Mouse (Mus musculus): ENCODE data around the gene Creg1. TPM values are rescaled to one million over a fixed set of nuclear protein-coding genes. Genes with fewer than 3 reads are reported as not detected.
A peak's percentile ranks its signal among the peaks of the same experiment; 100 is the strongest.

Creg1 gene
- polyA plus RNA-seq, 1 experiment from 2014 or later: 32.7 TPM

- Histone ChIP-seq H3K36me3 (no peaks in the 10 kb centered on the region), H3K4me2 (no peak overlapping the region), H3K27me3 (no peaks in the 10 kb centered on the region), H3K27ac (replicated peaks) (no peak overlapping the region), H3K4me1 (replicated peaks) (no peaks in the 10 kb centered on the region), H3K9ac (no peak overlapping the region), H3K9me3 (no peaks in the 10 kb centered on the region), H3K4me3 (no peak overlapping the region)
- ATAC-seq (ENCODE audit: low FRiP score, low read depth): no peak
- WGBS: 54% methylated on average over 1 of the region's 1 CpGs
These were observed 33.4 kb upstream of the Creg1 start for GRCm38 (mm10) chr1:165730129-165730528.

- no peaks in the 10 kb centered on the region for H3K36me3 ChIP-seq
- peaks cover 2% of the 10 kb centered on the region; the same call in 1 of the 2 replicates for H3K27me3 ChIP-seq
- ATAC-seq (ENCODE audit: low FRiP score, low read depth): no peak
These were observed 32.0 kb upstream of the Creg1 start for GRCm38 (mm10) chr1:165731553-165731952.

GRCm38 (mm10) chr1:165734840-165735239, 28.7 kb upstream of the Creg1 start:
- H3K4me2 ChIP-seq: no peak overlapping the region
- peaks cover 2% of the 10 kb centered on the region; the same call in 1 of the 2 replicates for H3K27me3 ChIP-seq
- no peak for ATAC-seq (ENCODE audit: low FRiP score, low read depth)
- no peak overlapping the region for H3K27ac ChIP-seq (replicated peaks)
- no peak overlapping the region for H3K4me3 ChIP-seq
- no peaks in the 10 kb centered on the region for H3K9me3 ChIP-seq
- no peak overlapping the region for H3K9ac ChIP-seq
- WGBS: 92% methylated on average over 2 of the region's 2 CpGs
- peaks cover 3% of the 10 kb centered on the region; the same call in 1 of the 2 replicates for H3K4me1 ChIP-seq (replicated peaks)
- H3K36me3 ChIP-seq: no peaks in the 10 kb centered on the region

More at GRCm38 (mm10) chr1:165731553-165731952, 32.0 kb upstream of the Creg1 start:
- peaks cover 3% of the 10 kb centered on the region; the same call in 1 of the 2 replicates for H3K4me1 ChIP-seq (replicated peaks)
- H3K9me3 ChIP-seq: no peaks in the 10 kb centered on the region
- 76% methylated on average over 6 of the region's 6 CpGs for WGBS
- H3K27ac ChIP-seq (replicated peaks): no peak overlapping the region
- H3K4me2 ChIP-seq: no peak overlapping the region
- H3K4me3 ChIP-seq: no peak overlapping the region
- H3K9ac ChIP-seq: no peak overlapping the region

- Histone ChIP-seq H3K36me3 (no peaks in the 10 kb centered on the region), H3K9me3 (no peaks in the 10 kb centered on the region), H3K9ac (no peak overlapping the region), H3K4me2 (peak overlapping the region; percentile 27; the same call in 1 of the 2 replicates), H3K4me3 (no peak overlapping the region), H3K27me3 (peaks cover 2% of the 10 kb centered on the region; the same call in 1 of the 2 replicates), H3K27ac (replicated peaks) (no peak overlapping the region), H3K4me1 (replicated peaks) (peaks cover 3% of the 10 kb centered on the region; the same call in 1 of the 2 replicates)
- ATAC-seq (ENCODE audit: low FRiP score, low read depth): peak; percentile 82
- 35% methylated on average over 20 of the region's 20 CpGs for WGBS
These were observed 27.4 kb upstream of the Creg1 start for GRCm38 (mm10) chr1:165735826-165736818.

GRCm38 (mm10) chr1:165737451-165737850, 26.1 kb upstream of the Creg1 start:
- H3K4me1 ChIP-seq (replicated peaks): peaks cover 3% of the 10 kb centered on the region; the same call in 1 of the 2 replicates
- ATAC-seq (ENCODE audit: low FRiP score, low read depth): no peak
- H3K9ac ChIP-seq: no peak overlapping the region
- H3K4me2 ChIP-seq: no peak overlapping the region
- 47% methylated on average over 5 of the region's 5 CpGs for WGBS
- no peak overlapping the region for H3K4me3 ChIP-seq
- no peaks in the 10 kb centered on the region for H3K36me3 ChIP-seq
- peaks cover 2% of the 10 kb centered on the region; the same call in 1 of the 2 replicates for H3K27me3 ChIP-seq
- H3K27ac ChIP-seq (replicated peaks): no peak overlapping the region
- H3K9me3 ChIP-seq: no peaks in the 10 kb centered on the region

- no peak for ATAC-seq (ENCODE audit: low FRiP score, low read depth)
- Histone ChIP-seq H3K4me1 (replicated peaks) (peaks cover 3% of the 10 kb centered on the region; the same call in 1 of the 2 replicates), H3K4me3 (no peak overlapping the region), H3K27ac (replicated peaks) (no peak overlapping the region), H3K4me2 (no peak overlapping the region), H3K27me3 (peaks cover 2% of the 10 kb centered on the region; the same call in 1 of the 2 replicates), H3K9ac (no peak overlapping the region), H3K36me3 (no peaks in the 10 kb centered on the region), H3K9me3 (no peaks in the 10 kb centered on the region)
- WGBS: 56% methylated on average over 3 of the region's 3 CpGs
These were observed 25.7 kb upstream of the Creg1 start for GRCm38 (mm10) chr1:165737867-165738266.

GRCm38 (mm10) chr1:165738985-165739384, 24.6 kb upstream of the Creg1 start:
- H3K9ac ChIP-seq: no peak overlapping the region
- no peak for ATAC-seq (ENCODE audit: low FRiP score, low read depth)
- H3K9me3 ChIP-seq: no peaks in the 10 kb centered on the region
- 90% methylated on average over 1 of the region's 1 CpGs for WGBS
- H3K36me3 ChIP-seq: no peaks in the 10 kb centered on the region
- H3K4me2 ChIP-seq: no peak overlapping the region
- H3K27ac ChIP-seq (replicated peaks): no peak overlapping the region
- peaks cover 2% of the 10 kb centered on the region; the same call in 1 of the 2 replicates for H3K27me3 ChIP-seq
- H3K4me1 ChIP-seq (replicated peaks): peaks cover 3% of the 10 kb centered on the region; the same call in 1 of the 2 replicates
- H3K4me3 ChIP-seq: no peak overlapping the region

GRCm38 (mm10) chr1:165741989-165742388, 21.6 kb upstream of the Creg1 start:
- ATAC-seq (ENCODE audit: low FRiP score, low read depth): no peak

GRCm38 (mm10) chr1:165748053-165748452, 15.5 kb upstream of the Creg1 start:
- 36% methylated on average over 11 of the region's 11 CpGs for WGBS
- no peak for ATAC-seq (ENCODE audit: low FRiP score, low read depth)

More at GRCm38 (mm10) chr1:165741989-165742388, 21.6 kb upstream of the Creg1 start:
- no peaks in the 10 kb centered on the region for H3K36me3 ChIP-seq
- no peak overlapping the region for H3K27ac ChIP-seq (replicated peaks)
- no peak overlapping the region for H3K4me3 ChIP-seq
- WGBS: 91% methylated on average over 8 of the region's 8 CpGs
- H3K4me1 ChIP-seq (replicated peaks): no peaks in the 10 kb centered on the region
- no peak overlapping the region for H3K4me2 ChIP-seq
- no peaks in the 10 kb centered on the region for H3K27me3 ChIP-seq
- no peaks in the 10 kb centered on the region for H3K9me3 ChIP-seq
- H3K9ac ChIP-seq: no peak overlapping the region

GRCm38 (mm10) chr1:165751142-165751541, 12.4 kb upstream of the Creg1 start:
- Histone ChIP-seq H3K27ac (replicated peaks) (no peak overlapping the region), H3K4me2 (no peak overlapping the region), H3K9ac (no peak overlapping the region), H3K4me1 (replicated peaks) (no peaks in the 10 kb centered on the region), H3K36me3 (no peaks in the 10 kb centered on the region), H3K27me3 (no peaks in the 10 kb centered on the region), H3K4me3 (no peak overlapping the region), H3K9me3 (no peaks in the 10 kb centered on the region)
- ATAC-seq (ENCODE audit: low FRiP score, low read depth): no peak

More at GRCm38 (mm10) chr1:165748053-165748452, 15.5 kb upstream of the Creg1 start:
- no peak overlapping the region for H3K4me3 ChIP-seq
- H3K4me2 ChIP-seq: no peak overlapping the region
- no peaks in the 10 kb centered on the region for H3K4me1 ChIP-seq (replicated peaks)
- no peaks in the 10 kb centered on the region for H3K36me3 ChIP-seq
- no peak overlapping the region for H3K9ac ChIP-seq
- no peak overlapping the region for H3K27ac ChIP-seq (replicated peaks)
- no peaks in the 10 kb centered on the region for H3K27me3 ChIP-seq
- no peaks in the 10 kb centered on the region for H3K9me3 ChIP-seq

GRCm38 (mm10) chr1:165751838-165752237, 11.7 kb upstream of the Creg1 start:
- no peak for ATAC-seq (ENCODE audit: low FRiP score, low read depth)
- Histone ChIP-seq H3K9ac (no peak overlapping the region), H3K4me3 (no peak overlapping the region), H3K27me3 (no peaks in the 10 kb centered on the region), H3K4me2 (no peak overlapping the region), H3K9me3 (no peaks in the 10 kb centered on the region), H3K36me3 (no peaks in the 10 kb centered on the region), H3K4me1 (replicated peaks) (no peaks in the 10 kb centered on the region), H3K27ac (replicated peaks) (no peak overlapping the region)
- 82% methylated on average over 5 of the region's 5 CpGs for WGBS

- ATAC-seq (ENCODE audit: low FRiP score, low read depth): no peak
- WGBS: 94% methylated on average over 6 of the region's 6 CpGs
- Histone ChIP-seq H3K27ac (replicated peaks) (no peak overlapping the region), H3K4me1 (replicated peaks) (no peaks in the 10 kb centered on the region), H3K4me3 (no peak overlapping the region), H3K9me3 (no peaks in the 10 kb centered on the region), H3K4me2 (no peak overlapping the region), H3K36me3 (no peaks in the 10 kb centered on the region), H3K27me3 (no peaks in the 10 kb centered on the region), H3K9ac (no peak overlapping the region)
These were observed 9.3 kb upstream of the Creg1 start for GRCm38 (mm10) chr1:165754205-165754604.
